Mouse (Mus musculus): Measurements from ENCODE around the gene 4933415A04Rik. TPM values are rescaled to one million over a fixed set of nuclear protein-coding genes. Genes with fewer than 3 reads are reported as not detected.

Gene 4933415A04Rik
- polyA plus RNA-seq, 1 experiment from 2014 or later = 5.4 TPM

GRCm38 (mm10) chr11:43551756-43552155, 35.1 kb upstream of the 4933415A04Rik start:
- Histone ChIP-seq H3K27me3 (no peaks in the 10 kb centered on the region), H3K27ac (no peak overlapping the region)

GRCm38 (mm10) chr11:43552675-43553074, 34.2 kb upstream of the 4933415A04Rik start:
- Histone ChIP-seq H3K4me1 (replicated peaks) (peaks cover 51% of the 10 kb centered on the region), H3K27me3 (no peaks in the 10 kb centered on the region), H3K36me3 (peaks cover 12% of the 10 kb centered on the region), H3K4me2 (no peak overlapping the region), H3K9me3 (replicated peaks) (no peaks in the 10 kb centered on the region), H3K9ac (no peak overlapping the region), H3K27ac (0 out of 2 replicates have a peak overlapping the region, but pooled peaks have one; percentile 22), H3K4me3 (no peak overlapping the region)
- ATAC-seq (replicated peaks; ENCODE audit: insufficient number of reproducible peaks, insufficient read depth, low FRiP score, low read depth) = no peak
- WGBS = 73% methylated on average over 6 of the region's 6 CpGs

More at GRCm38 (mm10) chr11:43551756-43552155, 35.1 kb upstream of the 4933415A04Rik start:
- H3K4me1 ChIP-seq (replicated peaks) = peaks cover 50% of the 10 kb centered on the region
- H3K9ac ChIP-seq = no peak overlapping the region
- H3K36me3 ChIP-seq = peaks cover 3% of the 10 kb centered on the region
- 81% methylated on average over 3 of the region's 3 CpGs for WGBS
- H3K4me3 ChIP-seq = no peak overlapping the region
- no peaks in the 10 kb centered on the region for H3K9me3 ChIP-seq (replicated peaks)
- ATAC-seq (replicated peaks; ENCODE audit: insufficient number of reproducible peaks, insufficient read depth, low FRiP score, low read depth) = no peak
- no peak overlapping the region for H3K4me2 ChIP-seq

DNA sequence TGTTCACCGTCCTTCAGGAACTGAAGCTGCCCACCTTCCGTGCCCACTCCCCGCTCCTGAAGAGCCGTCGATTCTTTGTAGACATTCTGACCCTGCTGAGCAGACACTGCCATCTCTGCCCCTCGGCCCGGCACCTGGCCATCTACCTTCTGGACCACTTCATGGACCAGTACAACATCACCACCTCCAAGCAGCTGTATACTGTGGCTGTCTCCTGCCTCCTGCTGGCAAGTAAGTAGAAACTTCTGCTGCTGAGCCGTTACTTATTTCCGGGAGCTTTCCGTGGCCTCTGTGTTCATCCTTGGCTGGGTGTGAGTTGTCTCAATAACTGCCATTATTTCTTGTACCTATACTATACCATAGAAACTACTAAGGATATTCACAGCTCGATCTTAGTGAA, 30.3 kb upstream of the 4933415A04Rik start:
- WGBS = 84% methylated on average over 11 of the region's 11 CpGs
- no peak overlapping the region for H3K9ac ChIP-seq
- peaks cover 21% of the 10 kb centered on the region for H3K36me3 ChIP-seq
- H3K27ac ChIP-seq = no peak overlapping the region
- ATAC-seq (replicated peaks; ENCODE audit: insufficient number of reproducible peaks, insufficient read depth, low FRiP score, low read depth) = no peak
- H3K4me1 ChIP-seq (replicated peaks) = peaks cover 34% of the 10 kb centered on the region
- H3K4me3 ChIP-seq = no peak overlapping the region
- H3K4me2 ChIP-seq = no peak overlapping the region
- no peaks in the 10 kb centered on the region for H3K9me3 ChIP-seq (replicated peaks)
- H3K27me3 ChIP-seq = no peaks in the 10 kb centered on the region

GRCm38 (mm10) chr11:43559515-43560292, 27.1 kb upstream of the 4933415A04Rik start:
- Histone ChIP-seq H3K27ac (peak overlapping the region; percentile 66), H3K9ac (no peak overlapping the region)
- 7% methylated on average over 6 of the region's 6 CpGs for WGBS

DNA sequence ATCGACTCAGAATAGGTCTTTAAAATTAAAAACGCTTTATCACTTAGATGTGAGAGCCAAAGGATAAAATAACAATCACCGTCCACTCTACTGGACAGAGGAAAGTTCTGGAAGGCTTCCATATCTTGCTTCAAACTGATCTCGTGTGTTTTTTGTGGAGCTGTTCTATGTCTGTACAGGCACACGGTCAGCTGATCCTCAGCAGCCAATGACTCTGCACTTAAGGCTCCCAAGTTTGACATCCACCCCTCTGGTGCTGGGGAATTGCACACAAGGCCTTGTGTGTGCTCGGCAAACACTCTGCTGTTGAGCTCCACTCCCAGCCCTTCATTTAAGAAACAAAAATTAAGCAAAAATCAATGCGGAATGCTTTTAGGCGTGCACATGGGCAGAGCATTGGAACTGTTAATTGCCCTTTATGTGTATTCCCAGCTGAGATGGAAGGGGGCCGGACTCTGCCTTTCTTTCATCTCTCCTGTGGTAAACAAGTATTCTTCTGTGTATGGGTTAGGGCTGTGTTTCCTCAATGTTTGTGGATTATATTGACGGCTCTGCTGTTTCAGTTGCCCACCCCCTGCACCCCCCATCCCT, 23.1 kb upstream of the 4933415A04Rik start:
- Histone ChIP-seq H3K36me3 (0 out of 2 replicates have a peak, but pooled peaks cover 2% of the 10 kb centered on the region), H3K9me3 (replicated peaks) (no peaks in the 10 kb centered on the region), H3K4me2 (no peak overlapping the region), H3K4me1 (replicated peaks) (peaks cover 73% of the 10 kb centered on the region), H3K27ac (peak overlapping the region; percentile 66), H3K27me3 (no peaks in the 10 kb centered on the region), H3K9ac (no peak overlapping the region), H3K4me3 (no peak overlapping the region)
- no peak for ATAC-seq (replicated peaks; ENCODE audit: insufficient number of reproducible peaks, insufficient read depth, low FRiP score, low read depth)
- WGBS = 54% methylated on average over 10 of the region's 10 CpGs

More at GRCm38 (mm10) chr11:43559515-43560292, 27.1 kb upstream of the 4933415A04Rik start:
- H3K36me3 ChIP-seq = peaks cover 21% of the 10 kb centered on the region
- H3K4me1 ChIP-seq (replicated peaks) = peaks cover 37% of the 10 kb centered on the region
- ATAC-seq (replicated peaks; ENCODE audit: insufficient number of reproducible peaks, insufficient read depth, low FRiP score, low read depth) = 0 out of 2 replicates have a peak, but pooled peaks have one; percentile 21
- no peaks in the 10 kb centered on the region for H3K27me3 ChIP-seq
- no peak overlapping the region for H3K4me3 ChIP-seq
- no peaks in the 10 kb centered on the region for H3K9me3 ChIP-seq (replicated peaks)
- no peak overlapping the region for H3K4me2 ChIP-seq

- H3K4me1 ChIP-seq (replicated peaks) = peaks cover 78% of the 10 kb centered on the region
These were observed 21.4 kb upstream of the 4933415A04Rik start for GRCm38 (mm10) chr11:43565414-43565813.

DNA sequence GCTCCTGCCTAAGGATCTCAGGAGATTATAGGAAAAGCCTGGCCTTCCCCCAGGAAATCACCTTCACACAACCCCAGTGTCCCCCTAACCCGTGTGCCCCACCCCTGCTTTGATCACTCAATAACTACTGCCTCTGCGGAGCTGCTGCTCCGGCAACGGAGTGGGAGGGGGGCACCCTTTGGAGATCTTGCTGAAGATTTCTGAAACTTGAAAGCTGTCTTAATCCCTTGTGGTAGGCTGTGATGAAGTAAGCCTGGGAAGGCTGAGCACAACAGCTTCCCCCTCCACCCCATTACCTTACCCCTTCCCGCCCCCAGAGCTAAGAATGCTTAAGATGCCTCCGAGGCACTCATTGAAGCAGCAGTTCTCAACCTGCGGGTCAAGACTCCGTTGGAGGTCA, 21.0 kb upstream of the 4933415A04Rik start:
- Histone ChIP-seq H3K9me3 (replicated peaks) (no peaks in the 10 kb centered on the region), H3K4me2 (no peak overlapping the region), H3K4me1 (replicated peaks) (peaks cover 77% of the 10 kb centered on the region), H3K4me3 (no peak overlapping the region), H3K27ac (peak overlapping the region; percentile 76), H3K27me3 (no peaks in the 10 kb centered on the region), H3K36me3 (no peaks in the 10 kb centered on the region), H3K9ac (no peak overlapping the region)
- WGBS = 25% methylated on average over 8 of the region's 8 CpGs
- no peak for ATAC-seq (replicated peaks; ENCODE audit: insufficient number of reproducible peaks, insufficient read depth, low FRiP score, low read depth)

More at GRCm38 (mm10) chr11:43565414-43565813, 21.4 kb upstream of the 4933415A04Rik start:
- no peak overlapping the region for H3K4me2 ChIP-seq
- H3K27me3 ChIP-seq = no peaks in the 10 kb centered on the region
- no peak for ATAC-seq (replicated peaks; ENCODE audit: insufficient number of reproducible peaks, insufficient read depth, low FRiP score, low read depth)
- H3K27ac ChIP-seq = peak overlapping the region; percentile 76; the same call in 1 of the 2 replicates
- no peak overlapping the region for H3K4me3 ChIP-seq
- no peaks in the 10 kb centered on the region for H3K36me3 ChIP-seq
- 59% methylated on average over 2 of the region's 2 CpGs for WGBS
- H3K9me3 ChIP-seq (replicated peaks) = no peaks in the 10 kb centered on the region
- no peak overlapping the region for H3K9ac ChIP-seq

GRCm38 (mm10) chr11:43566696-43567095, 20.1 kb upstream of the 4933415A04Rik start:
- no peak overlapping the region for H3K4me3 ChIP-seq
- WGBS = 42% methylated on average over 5 of the region's 5 CpGs
- no peaks in the 10 kb centered on the region for H3K27me3 ChIP-seq
- peaks cover 80% of the 10 kb centered on the region for H3K4me1 ChIP-seq (replicated peaks)
- H3K4me2 ChIP-seq = no peak overlapping the region
- H3K36me3 ChIP-seq = no peaks in the 10 kb centered on the region
- H3K9ac ChIP-seq = no peak overlapping the region
- H3K27ac ChIP-seq = peak overlapping the region; percentile 76
- H3K9me3 ChIP-seq (replicated peaks) = no peaks in the 10 kb centered on the region
- no peak for ATAC-seq (replicated peaks; ENCODE audit: insufficient number of reproducible peaks, insufficient read depth, low FRiP score, low read depth)

DNA sequence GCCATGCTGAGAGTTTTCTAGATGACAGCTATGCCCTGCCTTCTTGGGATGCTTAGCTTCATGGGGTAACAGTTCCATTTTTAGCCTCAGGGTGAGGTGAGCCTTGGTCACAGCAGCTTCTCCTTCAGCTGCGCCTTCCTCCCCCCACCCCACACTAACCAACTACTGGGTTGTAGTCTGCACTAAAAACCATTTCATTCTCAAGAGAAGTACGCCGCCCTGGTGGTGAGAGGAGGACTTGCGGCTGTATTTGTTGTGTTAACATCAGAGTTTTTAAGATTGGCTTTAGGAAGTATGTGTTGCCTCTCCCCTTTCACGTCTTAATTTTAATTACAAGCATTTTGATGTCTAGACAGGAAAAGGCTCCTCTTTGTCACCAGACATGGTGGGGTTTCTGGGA, 18.6 kb upstream of the 4933415A04Rik start:
- Histone ChIP-seq H3K4me3 (no peak overlapping the region), H3K9ac (no peak overlapping the region), H3K27ac (peak overlapping the region; percentile 90), H3K4me1 (replicated peaks) (peaks cover 87% of the 10 kb centered on the region), H3K4me2 (no peak overlapping the region), H3K27me3 (no peaks in the 10 kb centered on the region), H3K36me3 (no peaks in the 10 kb centered on the region), H3K9me3 (replicated peaks) (no peaks in the 10 kb centered on the region)
- WGBS = 57% methylated on average over 5 of the region's 5 CpGs
- ATAC-seq (replicated peaks; ENCODE audit: insufficient number of reproducible peaks, insufficient read depth, low FRiP score, low read depth) = no peak

GRCm38 (mm10) chr11:43569188-43569587, 17.7 kb upstream of the 4933415A04Rik start:
- Histone ChIP-seq H3K9me3 (replicated peaks) (no peaks in the 10 kb centered on the region), H3K9ac (0 out of 2 replicates have a peak overlapping the region, but pooled peaks have one; percentile 14), H3K27ac (peak overlapping the region; percentile 90), H3K4me1 (replicated peaks) (peaks cover 78% of the 10 kb centered on the region), H3K36me3 (no peaks in the 10 kb centered on the region), H3K27me3 (no peaks in the 10 kb centered on the region), H3K4me3 (no peak overlapping the region), H3K4me2 (0 out of 2 replicates have a peak overlapping the region, but pooled peaks have one; percentile 7)
- 44% methylated on average over 5 of the region's 5 CpGs for WGBS
- ATAC-seq (replicated peaks; ENCODE audit: insufficient number of reproducible peaks, insufficient read depth, low FRiP score, low read depth) = 0 out of 2 replicates have a peak, but pooled peaks have one; percentile 9

- peak overlapping the region; percentile 90 for H3K27ac ChIP-seq
- H3K27me3 ChIP-seq = no peaks in the 10 kb centered on the region
- ATAC-seq (replicated peaks; ENCODE audit: insufficient number of reproducible peaks, insufficient read depth, low FRiP score, low read depth) = peak; percentile 85
- WGBS = 23% methylated on average over 11 of the region's 11 CpGs
- H3K4me2 ChIP-seq = peak overlapping the region; percentile 28; the same call in 1 of the 2 replicates
- H3K9me3 ChIP-seq (replicated peaks) = no peaks in the 10 kb centered on the region
- H3K4me3 ChIP-seq = no peak overlapping the region
- peaks cover 74% of the 10 kb centered on the region for H3K4me1 ChIP-seq (replicated peaks)
- 0 out of 2 replicates have a peak overlapping the region, but pooled peaks have one; percentile 14 for H3K9ac ChIP-seq
- no peaks in the 10 kb centered on the region for H3K36me3 ChIP-seq
These were observed 17.2 kb upstream of the 4933415A04Rik start for GRCm38 (mm10) chr11:43569595-43569994.
